Mouse (Mus musculus) heart, embryonic 12.5 days (tissue): ENCODE measurements around the gene Adap1. TPM values are rescaled to one million over a fixed set of nuclear protein-coding genes. Genes with fewer than 3 reads are reported as not detected.
"Not testable (repeated sequence)": the region's sequence is repeated elsewhere in the genome, so short reads cannot be mapped to it uniquely, and the experiment has no call there.

Experiments used
- ATAC-seq: fragments of 200-750 bp; cut with Nextera tagmentation; 2 replicates; pipeline ENCODE4 v1.8.0; 2017; ENCODE audit warnings: moderate TSS enrichment, moderate library complexity; ENCODE audit not compliant: insufficient number of reproducible peaks, low FRiP score
- H3K27ac ChIP-seq: fragments of 300-500 bp; sonication (generic); 2 replicates; pipeline ENCODE4 v1.5.1; 2016; ENCODE audit warnings: mild to moderate bottlenecking, moderate library complexity; ENCODE audit not compliant: poor library complexity, severe bottlenecking
- H3K27me3 ChIP-seq: fragments of 300-500 bp; sonication (generic); replicated peaks from 2 replicates; pipeline ENCODE4 v1.6.1; 2016; ENCODE audit warnings: mild to moderate bottlenecking, moderate library complexity
- H3K36me3 ChIP-seq: fragments of 300-500 bp; sonication (generic); 2 replicates; pipeline ENCODE4 v1.6.1; 2016; ENCODE audit warnings: mild to moderate bottlenecking, moderate library complexity
- H3K4me1 ChIP-seq: fragments of 300-500 bp; sonication (generic); replicated peaks from 2 replicates; pipeline ENCODE4 v1.6.1; 2016; ENCODE audit warnings: mild to moderate bottlenecking
- H3K4me2 ChIP-seq: fragments of 300-500 bp; sonication (generic); 2 replicates; pipeline ENCODE4 v1.6.1; 2016; ENCODE audit warnings: mild to moderate bottlenecking, moderate library complexity
- H3K4me3 ChIP-seq: fragments of 300-500 bp; sonication (generic); 2 replicates; pipeline ENCODE4 v1.5.1; 2016; ENCODE audit warnings: mild to moderate bottlenecking
- H3K9ac ChIP-seq: fragments of 300-500 bp; sonication (generic); 2 replicates; pipeline ENCODE4 v1.6.1; 2016; ENCODE audit warnings: mild to moderate bottlenecking, moderate library complexity
- H3K9me3 ChIP-seq: fragments of 300-500 bp; sonication (generic); replicated peaks from 2 replicates; pipeline ENCODE4 v1.6.1; 2016; ENCODE audit warnings: mild to moderate bottlenecking, moderate library complexity
- WGBS: fragments of 180-500 bp; shearing (Covaris S2); methylation state at CpG from one replicate; pipeline ENCODE4 v1.1.7; 2016; 5-methylcytosine and 5-hydroxymethylcytosine counted together
- polyA plus RNA-seq: library from polyadenylated mRNA; unstranded; fragments of >200 nt; fragmentation: Nextera tagmentation; extraction: Ambion mirVana; gene quantifications from 2 replicates; pipeline ENCODE4 v1.2.1, GENCODE M21; 2016

Adap1 gene
- polyA plus RNA-seq, 1 experiment from 2014 or later: 1.1 TPM

DNA sequence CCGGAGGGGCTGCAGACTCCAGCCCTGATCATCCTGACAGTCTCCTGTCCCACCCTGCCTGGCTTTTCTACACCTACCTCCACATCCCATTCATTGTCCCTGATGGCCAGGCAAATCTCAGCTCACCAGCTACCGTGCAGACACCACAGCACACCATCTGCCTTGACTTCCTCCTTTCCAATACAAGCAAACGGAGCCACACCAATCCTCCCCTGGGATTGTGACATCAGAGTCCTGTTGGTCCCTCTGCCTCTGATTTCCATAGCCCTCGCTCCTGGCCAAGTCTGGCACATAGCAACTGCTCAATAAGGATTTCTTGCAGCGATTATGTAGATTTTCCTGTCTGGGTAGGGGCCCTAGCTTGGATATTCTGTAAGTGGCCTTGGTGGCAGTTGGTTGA, 25.7 kb upstream of the Adap1 start, which contains the start of gene Cox19:
Cox19 (minus strand) TSS at position 285 of the 400 bp plus-strand sequence.
- peaks cover 76% of the 10 kb centered on the region for H3K27me3 ChIP-seq
- H3K9ac ChIP-seq: 0 out of 2 replicates have a peak within 1 kb of the TSS, but pooled peaks have one; percentile 35
- H3K27ac ChIP-seq: no peak within 1 kb of the TSS
- peaks cover 8% of the 10 kb centered on the region for H3K4me1 ChIP-seq
- no peak for ATAC-seq
- no peaks in the 10 kb centered on the region for H3K36me3 ChIP-seq
- H3K4me3 ChIP-seq: no peak within 1 kb of the TSS
- 49% methylated on average over 5 of the region's 5 CpGs for WGBS
- no peak within 1 kb of the TSS for H3K4me2 ChIP-seq
- H3K9me3 ChIP-seq: no peaks in the 10 kb centered on the region

GRCm38 (mm10) chr5:139349713-139350112, 24.3 kb upstream of the Adap1 start:
- Histone ChIP-seq H3K9me3 (no peaks in the 10 kb centered on the region), H3K4me1 (peaks cover 13% of the 10 kb centered on the region), H3K27me3 (peaks cover 68% of the 10 kb centered on the region), H3K4me3 (no peak overlapping the region), H3K4me2 (no peak overlapping the region), H3K9ac (no peak overlapping the region), H3K36me3 (no peaks in the 10 kb centered on the region), H3K27ac (no peak overlapping the region)
- WGBS: 71% methylated on average over 6 of the region's 6 CpGs
- ATAC-seq: no peak

DNA sequence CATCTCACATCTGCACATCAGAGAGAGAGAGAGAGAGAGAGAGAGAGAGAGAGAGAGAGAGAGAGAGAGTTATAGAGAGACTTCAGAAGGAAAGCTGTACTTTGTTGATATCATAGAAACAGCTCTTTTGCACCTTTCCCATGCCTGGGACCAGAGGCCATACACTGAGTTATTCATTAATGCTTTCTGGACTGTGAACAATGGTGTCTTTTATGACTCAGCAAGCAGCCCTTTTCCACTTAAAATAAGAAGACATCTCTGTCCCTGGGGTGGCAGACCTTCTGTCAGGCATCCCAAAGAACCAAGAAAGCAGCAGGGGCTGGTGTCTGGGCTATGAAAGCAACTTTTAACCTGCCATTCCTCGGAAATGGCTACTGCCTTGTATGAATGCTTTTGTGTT, 21.8 kb upstream of the Adap1 start:
- H3K4me1 ChIP-seq: peaks cover 25% of the 10 kb centered on the region
- no peak overlapping the region for H3K27ac ChIP-seq
- H3K9me3 ChIP-seq: no peaks in the 10 kb centered on the region
- H3K27me3 ChIP-seq: peaks cover 49% of the 10 kb centered on the region
- no peak overlapping the region for H3K9ac ChIP-seq
- H3K36me3 ChIP-seq: peaks cover 7% of the 10 kb centered on the region
- H3K4me2 ChIP-seq: no peak overlapping the region
- ATAC-seq: no peak
- H3K4me3 ChIP-seq: no peak overlapping the region
- WGBS: 60% methylated on average over 1 of the region's 1 CpGs

DNA sequence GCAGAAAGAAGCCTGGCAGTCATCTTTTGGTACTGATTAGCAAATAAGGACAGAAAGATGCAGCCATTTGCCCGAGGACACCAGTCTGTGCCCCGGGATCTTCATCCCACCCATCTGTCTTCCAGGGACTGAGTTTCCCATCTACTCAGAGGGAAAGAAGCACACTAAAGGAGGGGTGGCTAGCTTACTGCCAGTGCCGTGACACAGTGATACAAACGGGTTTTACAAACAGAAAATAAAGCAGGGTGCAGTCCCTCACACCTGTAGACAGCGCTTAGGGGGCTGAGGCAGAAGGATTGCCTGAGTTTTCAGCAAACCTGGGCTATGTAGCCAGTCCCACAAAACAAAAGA, 19.9 kb upstream of the Adap1 start:
- ATAC-seq: peak; percentile 1; the same call in 1 of the 2 replicates
- Histone ChIP-seq H3K27ac (no peak overlapping the region), H3K9ac (0 out of 2 replicates have a peak overlapping the region, but pooled peaks have one; percentile 53), H3K4me3 (peak overlapping the region; percentile 75), H3K27me3 (peaks cover 31% of the 10 kb centered on the region), H3K9me3 (no peaks in the 10 kb centered on the region), H3K36me3 (peaks cover 22% of the 10 kb centered on the region), H3K4me1 (peaks cover 17% of the 10 kb centered on the region), H3K4me2 (peak overlapping the region; percentile 94)
- 20% methylated on average over 5 of the region's 5 CpGs for WGBS

DNA sequence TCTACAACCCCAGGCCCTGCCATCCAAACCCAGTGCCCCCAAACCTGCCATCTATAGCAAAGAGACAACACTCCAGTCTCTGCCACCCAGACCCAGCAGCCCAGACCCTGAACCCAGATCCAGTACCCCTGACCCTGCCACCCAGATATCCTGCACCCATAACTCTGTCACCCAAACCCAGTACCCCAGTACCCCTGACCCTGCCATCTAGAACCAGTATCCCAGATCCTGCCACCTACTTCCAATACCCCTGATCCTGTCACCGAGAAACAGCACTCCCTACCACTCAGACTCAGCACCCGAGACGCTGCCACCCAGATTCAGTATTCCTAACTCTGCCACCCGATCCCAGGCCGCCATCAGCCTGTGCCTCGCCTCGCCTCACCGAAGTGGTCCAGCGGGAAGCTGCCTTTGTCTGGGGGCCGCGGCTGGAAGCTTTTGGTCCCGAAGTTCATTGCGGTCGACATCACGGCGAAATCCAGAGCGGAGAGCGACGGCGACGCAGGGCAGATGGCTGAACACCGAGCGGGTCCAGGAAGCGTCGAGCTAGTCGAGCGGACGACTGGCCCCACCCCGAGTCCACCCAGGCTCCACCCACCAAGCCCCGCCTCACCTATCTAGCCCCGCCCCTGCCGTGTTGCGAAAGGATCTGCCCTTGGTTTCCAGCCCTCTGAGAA, 19.4 kb upstream of the Adap1 start:
- Histone ChIP-seq H3K36me3 (peaks cover 27% of the 10 kb centered on the region), H3K9ac (peak overlapping the region; percentile 85), H3K27me3 (peaks cover 26% of the 10 kb centered on the region), H3K4me1 (peaks cover 20% of the 10 kb centered on the region), H3K27ac (peak overlapping the region; percentile 12; the same call in 1 of the 2 replicates), H3K4me3 (peak overlapping the region; percentile 75), H3K4me2 (peak overlapping the region; percentile 94), H3K9me3 (no peaks in the 10 kb centered on the region)
- under 1% methylated on average over 33 of the region's 33 CpGs for WGBS
- ATAC-seq: peak; percentile 95

GRCm38 (mm10) chr5:139344021-139344686, 18.7 kb upstream of the Adap1 start:
- 0 out of 2 replicates have a peak overlapping the region, but pooled peaks have one; percentile 3 for H3K27ac ChIP-seq
- peaks cover 24% of the 10 kb centered on the region for H3K27me3 ChIP-seq
- peaks cover 34% of the 10 kb centered on the region for H3K36me3 ChIP-seq
- ATAC-seq: peak; percentile 63
- 4% methylated on average over 12 of the region's 12 CpGs for whole genome bisulfite sequencing
- peak overlapping the region; percentile 94 for H3K4me2 ChIP-seq
- peak overlapping the region; percentile 85 for H3K9ac ChIP-seq
- peaks cover 26% of the 10 kb centered on the region for H3K4me1 ChIP-seq
- H3K9me3 ChIP-seq: no peaks in the 10 kb centered on the region
- peak overlapping the region; percentile 75 for H3K4me3 ChIP-seq

GRCm38 (mm10) chr5:139338891-139339290, 13.5 kb upstream of the Adap1 start:
- ATAC-seq: no peak
- Histone ChIP-seq H3K27me3 (peaks cover 9% of the 10 kb centered on the region; the same call in 1 of the 2 replicates), H3K4me1 (peaks cover 38% of the 10 kb centered on the region), H3K4me2 (no peak overlapping the region), H3K27ac (no peak overlapping the region), H3K36me3 (peaks cover 71% of the 10 kb centered on the region), H3K9ac (0 out of 2 replicates have a peak overlapping the region, but pooled peaks have one; percentile 27), H3K9me3 (no peaks in the 10 kb centered on the region), H3K4me3 (no peak overlapping the region)
- 76% methylated on average over 11 of the region's 11 CpGs for WGBS

DNA sequence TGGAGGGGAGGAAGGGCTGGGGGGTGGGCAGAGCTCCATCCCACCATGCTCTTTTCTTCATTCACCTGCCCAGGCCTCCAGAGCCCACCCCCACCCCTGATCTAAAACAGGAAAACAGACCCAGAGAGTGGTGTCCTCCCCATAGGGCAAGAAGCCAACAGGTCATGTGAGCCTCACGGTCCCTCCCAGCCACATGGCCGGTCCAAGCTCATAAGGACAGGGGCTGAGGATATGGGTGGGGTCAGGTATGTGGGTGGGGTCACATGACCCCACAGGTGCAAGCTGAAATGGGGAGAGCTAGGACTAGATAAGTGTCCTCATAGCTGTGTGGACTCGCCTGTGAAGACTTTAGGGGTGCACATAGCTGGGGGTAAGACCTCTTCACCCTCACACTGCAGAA, 13.0 kb upstream of the Adap1 start:
- peak; percentile 30; the same call in 1 of the 2 replicates for ATAC-seq
- whole genome bisulfite sequencing: 50% methylated on average over 3 of the region's 3 CpGs
- Histone ChIP-seq H3K4me2 (peak overlapping the region; percentile 46), H3K4me3 (no peak overlapping the region), H3K27ac (peak overlapping the region; percentile 90), H3K9ac (peak overlapping the region; percentile 52), H3K9me3 (no peaks in the 10 kb centered on the region), H3K27me3 (peaks cover 9% of the 10 kb centered on the region; the same call in 1 of the 2 replicates), H3K36me3 (peaks cover 71% of the 10 kb centered on the region), H3K4me1 (peaks cover 33% of the 10 kb centered on the region)

DNA sequence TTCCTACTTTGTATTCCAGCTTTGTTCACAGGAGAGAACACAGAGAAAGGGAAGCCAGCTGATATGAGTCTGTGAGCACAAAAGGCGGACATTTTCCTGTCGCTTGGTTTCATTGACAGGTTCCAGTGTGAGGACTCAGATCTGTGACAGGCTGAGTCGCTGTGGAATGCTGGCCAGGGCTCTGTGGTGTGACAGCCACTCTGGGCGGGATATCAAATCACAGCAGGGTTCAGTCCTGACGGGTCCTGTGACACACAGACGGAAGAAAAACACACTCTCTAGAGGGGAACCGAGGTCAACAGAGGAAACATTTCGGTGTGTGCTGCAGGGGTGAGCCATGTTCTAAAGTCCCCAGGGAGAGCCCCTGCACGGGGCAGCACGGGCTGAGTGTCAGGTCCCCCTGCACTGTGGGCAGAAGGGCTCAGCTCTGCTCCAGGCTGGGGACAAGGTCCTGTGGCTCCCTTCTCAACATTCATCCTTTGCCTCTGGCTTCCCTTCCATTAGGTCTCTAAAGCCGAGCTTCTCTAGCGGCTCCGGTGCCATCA, 12.5 kb upstream of the Adap1 start:
- Histone ChIP-seq H3K4me2 (peak overlapping the region; percentile 46), H3K27me3 (peaks cover 9% of the 10 kb centered on the region; the same call in 1 of the 2 replicates), H3K4me1 (peaks cover 34% of the 10 kb centered on the region), H3K9ac (peak overlapping the region; percentile 52), H3K9me3 (no peaks in the 10 kb centered on the region), H3K4me3 (no peak overlapping the region), H3K36me3 (peaks cover 71% of the 10 kb centered on the region), H3K27ac (peak overlapping the region; percentile 90)
- peak; percentile 68 for ATAC-seq
- WGBS: 28% methylated on average over 13 of the region's 13 CpGs

DNA sequence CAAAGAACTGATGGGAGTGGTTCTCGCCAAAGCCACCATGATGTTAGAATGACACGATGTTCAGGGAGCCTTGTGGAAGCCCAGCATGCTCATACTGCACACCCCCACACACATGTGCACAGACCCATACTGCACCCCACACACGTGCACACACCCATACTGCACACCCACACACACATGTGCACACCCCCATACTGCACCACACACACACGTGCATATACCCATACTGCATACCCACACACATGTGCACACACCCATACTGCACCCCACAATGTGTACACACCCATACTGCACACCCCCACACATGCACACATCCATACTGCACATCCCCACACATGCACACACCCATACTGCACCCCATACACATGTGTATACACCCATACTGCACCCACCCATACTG, 10.2 kb upstream of the Adap1 start:
- Histone ChIP-seq H3K36me3 (peaks cover 52% of the 10 kb centered on the region), H3K9me3 (no peaks in the 10 kb centered on the region), H3K4me2 (no peak overlapping the region), H3K4me3 (no peak overlapping the region), H3K9ac (no peak overlapping the region), H3K27ac (no peak overlapping the region), H3K27me3 (peaks cover 18% of the 10 kb centered on the region; the same call in 1 of the 2 replicates), H3K4me1 (peaks cover 45% of the 10 kb centered on the region)
- 95% methylated on average over 4 of the region's 4 CpGs for WGBS
- no peak for ATAC-seq

GRCm38 (mm10) chr5:139334394-139334793, 9.0 kb upstream of the Adap1 start:
- H3K27ac ChIP-seq, ATAC-seq, H3K4me2 ChIP-seq, H3K9me3 ChIP-seq, H3K9ac ChIP-seq, H3K4me3 ChIP-seq: not testable (repeated sequence)
- peaks cover 29% of the 10 kb centered on the region for H3K27me3 ChIP-seq
- 85% methylated on average over 10 of the region's 10 CpGs for WGBS
- peaks cover 38% of the 10 kb centered on the region for H3K4me1 ChIP-seq
- peaks cover 40% of the 10 kb centered on the region for H3K36me3 ChIP-seq
